Mouse (Mus musculus): ENCODE measurements at regions not wholly inside any gene's neighbourhood (a gene's known extent, or its start where the extent isn't known, plus 50 kb on each side); places are given as distances from the start of the nearest gene placed in this dataset.

GRCm38 (mm10) chr1:114456406-114456805 lies 1228.2 kb upstream of the Cntnap5a start:
- Histone ChIP-seq H3K9ac (ENCODE audit: low read length) (no peak overlapping the region), H3K4me1 (ENCODE audit: control insufficient read depth, insufficient read depth, low read length) (no peaks in the 10 kb centered on the region), H3K27me3 (replicated peaks; ENCODE audit: control insufficient read depth, insufficient read depth, low read length) (no peaks in the 10 kb centered on the region), H3K4me2 (ENCODE audit: low read length) (no peak overlapping the region), H3K4me3 (ENCODE audit: low read depth, low read length) (no peak overlapping the region), H3K36me3 (ENCODE audit: control insufficient read depth, insufficient read depth, low read length) (no peaks in the 10 kb centered on the region), H3K9me3 (replicated peaks; ENCODE audit: control insufficient read depth, low read length) (no peaks in the 10 kb centered on the region), H3K27ac (ENCODE audit: low read depth, low read length) (no peak overlapping the region)
- WGBS: 100% methylated on average over 1 of the region's 1 CpGs
- ATAC-seq (no peak), DNase-seq (ENCODE audit: low spot score) (no peak)

- 69% methylated on average over 1 of the region's 1 CpGs for WGBS
- Histone ChIP-seq H3K36me3 (ENCODE audit: control insufficient read depth, insufficient read depth, low read length) (no peaks in the 10 kb centered on the region), H3K4me3 (ENCODE audit: low read depth, low read length) (no peak overlapping the region), H3K27me3 (replicated peaks; ENCODE audit: control insufficient read depth, insufficient read depth, low read length) (no peaks in the 10 kb centered on the region), H3K4me1 (ENCODE audit: control insufficient read depth, insufficient read depth, low read length) (no peaks in the 10 kb centered on the region), H3K4me2 (ENCODE audit: low read length) (no peak overlapping the region), H3K9ac (ENCODE audit: low read length) (no peak overlapping the region), H3K27ac (ENCODE audit: low read depth, low read length) (no peak overlapping the region), H3K9me3 (replicated peaks; ENCODE audit: control insufficient read depth, low read length) (no peaks in the 10 kb centered on the region)
- DNase-seq (ENCODE audit: low spot score) (peak; percentile 2), ATAC-seq (no peak)
Measured at GRCm38 (mm10) chr1:114496455-114496854, 1188.1 kb upstream of the Cntnap5a start.

- H3K27me3 ChIP-seq (replicated peaks; ENCODE audit: control insufficient read depth, insufficient read depth, low read length): no peaks in the 10 kb centered on the region
- no peak for DNase-seq (ENCODE audit: low spot score)
Measured at GRCm38 (mm10) chr1:114515709-114516108, 1168.8 kb upstream of the Cntnap5a start.

GRCm38 (mm10) chr1:114519860-114520259 lies 1164.7 kb upstream of the Cntnap5a start:
- no peaks in the 10 kb centered on the region for H3K36me3 ChIP-seq (ENCODE audit: control insufficient read depth, insufficient read depth, low read length)
- H3K27ac ChIP-seq (ENCODE audit: low read depth, low read length): no peak overlapping the region
- H3K9me3 ChIP-seq (replicated peaks; ENCODE audit: control insufficient read depth, low read length): no peaks in the 10 kb centered on the region
- no peak overlapping the region for H3K4me2 ChIP-seq (ENCODE audit: low read length)
- no peak overlapping the region for H3K4me3 ChIP-seq (ENCODE audit: low read depth, low read length)
- DNase-seq (ENCODE audit: low spot score) (no peak), ATAC-seq (no peak)
- no peaks in the 10 kb centered on the region for H3K4me1 ChIP-seq (ENCODE audit: control insufficient read depth, insufficient read depth, low read length)
- H3K27me3 ChIP-seq (replicated peaks; ENCODE audit: control insufficient read depth, insufficient read depth, low read length): no peaks in the 10 kb centered on the region
- H3K9ac ChIP-seq (ENCODE audit: low read length): no peak overlapping the region

More at GRCm38 (mm10) chr1:114515709-114516108, 1168.8 kb upstream of the Cntnap5a start:
- no peak overlapping the region for H3K4me2 ChIP-seq (ENCODE audit: low read length)
- no peaks in the 10 kb centered on the region for H3K9me3 ChIP-seq (replicated peaks; ENCODE audit: control insufficient read depth, low read length)
- WGBS: 87% methylated on average over 1 of the region's 1 CpGs
- ATAC-seq: no peak
- no peaks in the 10 kb centered on the region for H3K36me3 ChIP-seq (ENCODE audit: control insufficient read depth, insufficient read depth, low read length)
- no peak overlapping the region for H3K9ac ChIP-seq (ENCODE audit: low read length)
- H3K27ac ChIP-seq (ENCODE audit: low read depth, low read length): no peak overlapping the region
- H3K4me3 ChIP-seq (ENCODE audit: low read depth, low read length): no peak overlapping the region
- no peaks in the 10 kb centered on the region for H3K4me1 ChIP-seq (ENCODE audit: control insufficient read depth, insufficient read depth, low read length)

- Histone ChIP-seq H3K9me3 (replicated peaks; ENCODE audit: control insufficient read depth, low read length) (no peaks in the 10 kb centered on the region), H3K4me1 (ENCODE audit: control insufficient read depth, insufficient read depth, low read length) (peaks cover 2% of the 10 kb centered on the region; the same call in 1 of the 2 replicates), H3K9ac (ENCODE audit: low read length) (no peak overlapping the region), H3K36me3 (ENCODE audit: control insufficient read depth, insufficient read depth, low read length) (no peaks in the 10 kb centered on the region), H3K27me3 (replicated peaks; ENCODE audit: control insufficient read depth, insufficient read depth, low read length) (no peaks in the 10 kb centered on the region), H3K4me2 (ENCODE audit: low read length) (no peak overlapping the region), H3K27ac (ENCODE audit: low read depth, low read length) (no peak overlapping the region), H3K4me3 (ENCODE audit: low read depth, low read length) (no peak overlapping the region)
- 28% methylated on average over 1 of the region's 1 CpGs for WGBS
- DNase-seq (ENCODE audit: low spot score) (peak; percentile 54), ATAC-seq (peak; percentile 93)
Measured at GRCm38 (mm10) chr1:114528545-114528944, 1156.0 kb upstream of the Cntnap5a start.

GRCm38 (mm10) chr1:114533881-114534280 lies 1150.7 kb upstream of the Cntnap5a start:
- Histone ChIP-seq H3K4me1 (ENCODE audit: control insufficient read depth, insufficient read depth, low read length) (no peaks in the 10 kb centered on the region; the same call in 1 of the 2 replicates), H3K4me3 (ENCODE audit: low read depth, low read length) (no peak overlapping the region), H3K36me3 (ENCODE audit: control insufficient read depth, insufficient read depth, low read length) (no peaks in the 10 kb centered on the region), H3K9ac (ENCODE audit: low read length) (no peak overlapping the region), H3K4me2 (ENCODE audit: low read length) (no peak overlapping the region), H3K9me3 (replicated peaks; ENCODE audit: control insufficient read depth, low read length) (no peaks in the 10 kb centered on the region), H3K27me3 (replicated peaks; ENCODE audit: control insufficient read depth, insufficient read depth, low read length) (no peaks in the 10 kb centered on the region), H3K27ac (ENCODE audit: low read depth, low read length) (no peak overlapping the region)
- ATAC-seq: no peak
- 87% methylated on average over 1 of the region's 1 CpGs for WGBS
- DNase-seq (ENCODE audit: low spot score): no peak

- Histone ChIP-seq H3K4me1 (ENCODE audit: control insufficient read depth, insufficient read depth, low read length) (no peaks in the 10 kb centered on the region), H3K4me2 (ENCODE audit: low read length) (no peak overlapping the region)
- WGBS: 13% methylated on average over 1 of the region's 1 CpGs
Measured at GRCm38 (mm10) chr1:114546997-114547396, 1137.6 kb upstream of the Cntnap5a start.

GRCm38 (mm10) chr1:114552719-114553118 lies 1131.8 kb upstream of the Cntnap5a start:
- Histone ChIP-seq H3K36me3 (ENCODE audit: control insufficient read depth, insufficient read depth, low read length) (no peaks in the 10 kb centered on the region), H3K4me3 (ENCODE audit: low read depth, low read length) (no peak overlapping the region), H3K9me3 (replicated peaks; ENCODE audit: control insufficient read depth, low read length) (no peaks in the 10 kb centered on the region), H3K4me1 (ENCODE audit: control insufficient read depth, insufficient read depth, low read length) (no peaks in the 10 kb centered on the region), H3K27ac (ENCODE audit: low read depth, low read length) (no peak overlapping the region), H3K9ac (ENCODE audit: low read length) (no peak overlapping the region), H3K27me3 (replicated peaks; ENCODE audit: control insufficient read depth, insufficient read depth, low read length) (no peaks in the 10 kb centered on the region), H3K4me2 (ENCODE audit: low read length) (no peak overlapping the region)
- ATAC-seq (peak; percentile 50; the same call in 1 of the 2 replicates), DNase-seq (ENCODE audit: low spot score) (peak; percentile 61)
- 80% methylated on average over 1 of the region's 1 CpGs for WGBS

More at GRCm38 (mm10) chr1:114546997-114547396, 1137.6 kb upstream of the Cntnap5a start:
- Histone ChIP-seq H3K9ac (ENCODE audit: low read length) (no peak overlapping the region), H3K9me3 (replicated peaks; ENCODE audit: control insufficient read depth, low read length) (no peaks in the 10 kb centered on the region), H3K27me3 (replicated peaks; ENCODE audit: control insufficient read depth, insufficient read depth, low read length) (no peaks in the 10 kb centered on the region), H3K36me3 (ENCODE audit: control insufficient read depth, insufficient read depth, low read length) (no peaks in the 10 kb centered on the region), H3K4me3 (ENCODE audit: low read depth, low read length) (no peak overlapping the region), H3K27ac (ENCODE audit: low read depth, low read length) (no peak overlapping the region)
- no peak for ATAC-seq
- peak; percentile 11 for DNase-seq (ENCODE audit: low spot score)

- no peaks in the 10 kb centered on the region for H3K27me3 ChIP-seq (replicated peaks; ENCODE audit: control insufficient read depth, insufficient read depth, low read length)
Measured at GRCm38 (mm10) chr1:114554453-114554852, 1130.1 kb upstream of the Cntnap5a start.

More at GRCm38 (mm10) chr1:114554453-114554852, 1130.1 kb upstream of the Cntnap5a start:
- no peak for ATAC-seq
- H3K9me3 ChIP-seq (replicated peaks; ENCODE audit: control insufficient read depth, low read length): no peaks in the 10 kb centered on the region
- no peaks in the 10 kb centered on the region for H3K4me1 ChIP-seq (ENCODE audit: control insufficient read depth, insufficient read depth, low read length)
- WGBS: 48% methylated on average over 2 of the region's 2 CpGs
- peak; percentile 72 for DNase-seq (ENCODE audit: low spot score)
- H3K36me3 ChIP-seq (ENCODE audit: control insufficient read depth, insufficient read depth, low read length): no peaks in the 10 kb centered on the region
- no peak overlapping the region for H3K4me3 ChIP-seq (ENCODE audit: low read depth, low read length)
- no peak overlapping the region for H3K9ac ChIP-seq (ENCODE audit: low read length)
- H3K27ac ChIP-seq (ENCODE audit: low read depth, low read length): no peak overlapping the region
- no peak overlapping the region for H3K4me2 ChIP-seq (ENCODE audit: low read length)

Measured in forebrain, embryonic 14.5 days (tissue).